Mouse (Mus musculus) lung, postnatal 0 days (tissue): Measurements from ENCODE around the gene Zgpat. TPM values are rescaled to one million over a fixed set of nuclear protein-coding genes. Genes with fewer than 3 reads are reported as not detected.

Experiments
- ATAC-seq: fragments of 200-750 bp; cut with Nextera tagmentation; 2 replicates; pipeline ENCODE4 v1.8.0; 2017; ENCODE audit warnings: moderate library complexity
- DNase-seq: peaks from one replicate; pipeline ENCODE4 v3.0.0-alpha.2; 2016; ENCODE audit warnings: low spot score
- H3K27ac ChIP-seq: fragments of 300-500 bp; sonication (generic); 2 replicates; pipeline ENCODE4 v1.5.1; 2014; ENCODE audit warnings: antibody characterized with exemption, mild to moderate bottlenecking, low read length, mixed read lengths
- H3K27me3 ChIP-seq: fragments of 300-500 bp; sonication (generic); replicated peaks from 2 replicates; pipeline ENCODE4 v1.6.1; 2014; ENCODE audit warnings: low read length, mixed read lengths; ENCODE audit not compliant: insufficient read depth
- H3K36me3 ChIP-seq: fragments of 300-500 bp; sonication (generic); 2 replicates; pipeline ENCODE4 v1.6.1; 2014; ENCODE audit warnings: low read length, mixed read lengths; ENCODE audit not compliant: insufficient read depth
- H3K4me1 ChIP-seq: fragments of 300-500 bp; sonication (generic); 2 replicates; pipeline ENCODE4 v1.6.1; 2014; ENCODE audit warnings: antibody characterized with exemption, low read depth, low read length, mixed read lengths; ENCODE audit not compliant: insufficient read depth
- H3K4me2 ChIP-seq: fragments of 300-500 bp; sonication (generic); replicated peaks from 2 replicates; pipeline ENCODE4 v1.6.1; 2014; ENCODE audit warnings: low read depth, mild to moderate bottlenecking, low read length, moderate library complexity, mixed read lengths
- H3K4me3 ChIP-seq: fragments of 300-500 bp; sonication (generic); 2 replicates; pipeline ENCODE4 v1.5.1; 2014; ENCODE audit warnings: low read depth, low read length
- H3K9ac ChIP-seq: fragments of 300-500 bp; sonication (generic); replicated peaks from 2 replicates; pipeline ENCODE4 v1.6.1; 2014; ENCODE audit warnings: low read depth, mild to moderate bottlenecking
- H3K9me3 ChIP-seq: fragments of 300-500 bp; sonication (generic); 2 replicates; pipeline ENCODE4 v1.6.1; 2016; ENCODE audit warnings: low read length, mixed read lengths
- CTCF ChIP-seq: IDR thresholded peaks from 2 replicates; pipeline ENCODE4 v1.5.1; 2016; ENCODE audit warnings: antibody characterized with exemption, mild to moderate bottlenecking
- EP300 ChIP-seq: IDR thresholded peaks from 2 replicates; pipeline ENCODE4 v1.6.1; 2016; ENCODE audit warnings: antibody characterized with exemption, mild to moderate bottlenecking, control low read depth
- WGBS: fragments of 180-500 bp; shearing (Covaris S2); extraction: QIAGEN DNeasy Blood & Tissue Kit; methylation state at CpG from one replicate; pipeline ENCODE4 v1.1.7; 2014; 5-methylcytosine and 5-hydroxymethylcytosine counted together
- polyA plus RNA-seq: library from polyadenylated mRNA; unstranded; fragments of >200 nt; fragmentation: Nextera tagmentation; extraction: Ambion mirVana; gene quantifications from 2 replicates; pipeline ENCODE4 v1.2.1, GENCODE M21; 2015

Zgpat gene
- polyA plus RNA-seq, 1 experiment from 2014 or later = 22.9 TPM

DNA sequence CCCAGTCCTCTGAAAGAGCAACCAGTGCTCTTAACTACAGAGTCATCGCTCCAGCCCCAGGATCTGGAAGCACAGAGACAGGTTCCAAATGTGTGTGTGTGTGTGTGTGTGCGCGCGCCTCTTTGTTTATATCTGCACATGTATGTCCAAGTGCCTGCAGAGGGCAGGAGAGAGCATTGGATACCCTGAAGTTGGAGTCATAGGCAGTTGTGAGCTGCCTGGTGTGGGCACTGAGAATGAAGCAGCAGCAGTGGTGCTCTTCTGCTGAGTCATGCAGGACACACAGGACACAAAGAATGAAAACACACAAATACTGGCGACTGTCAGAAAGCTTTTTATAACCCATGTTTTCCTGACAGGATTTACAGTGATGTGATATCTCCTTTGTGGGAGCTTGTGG is 5.3 kb downstream of the Zgpat start:
- 98% methylated on average over 5 of the region's 5 CpGs for WGBS

DNA sequence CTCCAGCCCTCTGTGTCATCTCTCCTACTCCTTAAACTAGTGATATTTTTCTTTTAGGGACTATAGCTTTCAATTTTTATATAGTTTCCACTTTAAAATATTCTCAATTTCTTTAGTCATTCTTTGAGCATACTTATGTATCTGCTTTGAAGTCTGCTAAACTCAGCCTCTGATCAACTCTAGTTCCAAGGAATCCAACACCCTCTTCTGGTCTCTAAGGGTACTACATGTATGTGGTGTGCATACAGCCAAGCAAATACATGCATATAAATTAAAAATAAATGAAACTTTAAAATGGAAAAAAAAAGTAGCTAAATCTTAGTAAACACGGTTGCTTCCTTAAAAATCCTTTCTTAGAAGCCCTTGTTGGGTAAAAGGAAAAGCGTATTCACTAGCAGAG is 11.1 kb downstream of the Zgpat start:
- DNase-seq (peak; percentile 47), ATAC-seq (no peak)
- Histone ChIP-seq H3K9me3 (no peaks in the 10 kb centered on the region), H3K36me3 (peaks cover 17% of the 10 kb centered on the region), H3K4me2 (no peak overlapping the region), H3K9ac (no peak overlapping the region), H3K27ac (no peak overlapping the region), H3K27me3 (no peaks in the 10 kb centered on the region), H3K4me1 (no peaks in the 10 kb centered on the region), H3K4me3 (no peak overlapping the region)
- 88% methylated on average over 2 of the region's 2 CpGs for WGBS
- TF ChIP-seq CTCF (peak; percentile 65), EP300 (no peak)

More for the DNA sequence above, 5.3 kb downstream of the Zgpat start:
- TF ChIP-seq CTCF (peak; percentile 32; the same call in 1 of the 2 replicates), EP300 (no peak)
- ATAC-seq = no peak
- peaks cover 10% of the 10 kb centered on the region; the same call in 1 of the 2 replicates for H3K4me1 ChIP-seq
- no peaks in the 10 kb centered on the region for H3K27me3 ChIP-seq
- no peak overlapping the region for H3K27ac ChIP-seq
- H3K36me3 ChIP-seq = no peaks in the 10 kb centered on the region; the same call in 1 of the 2 replicates
- H3K4me3 ChIP-seq = no peak overlapping the region
- no peak overlapping the region for H3K4me2 ChIP-seq
- no peak for DNase-seq
- H3K9me3 ChIP-seq = no peaks in the 10 kb centered on the region
- no peak overlapping the region for H3K9ac ChIP-seq

DNA sequence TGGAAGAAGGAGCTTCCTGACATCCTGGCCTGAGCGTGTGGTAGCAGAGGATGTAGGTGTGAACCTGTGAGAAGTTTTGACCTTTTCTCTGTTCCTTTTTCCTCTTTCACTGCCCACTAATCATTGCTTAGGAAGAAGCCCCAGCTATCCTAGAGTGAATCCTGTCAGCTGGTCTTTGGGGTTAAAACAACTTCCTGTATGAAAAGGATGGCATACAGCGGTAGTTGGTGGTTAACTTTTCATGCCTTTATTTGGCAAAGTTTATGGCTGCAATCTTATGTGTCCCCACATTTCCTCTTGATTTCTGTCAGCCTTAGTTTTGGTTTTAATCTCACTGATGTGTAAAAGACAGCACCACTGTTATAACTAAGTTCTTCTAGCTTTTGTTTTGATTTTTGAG is 12.5 kb downstream of the Zgpat start:
- H3K36me3 ChIP-seq = peaks cover 24% of the 10 kb centered on the region
- ATAC-seq (no peak), DNase-seq (no peak)
- no peaks in the 10 kb centered on the region for H3K4me1 ChIP-seq
- H3K4me2 ChIP-seq = no peak overlapping the region
- WGBS = 67% methylated on average over 2 of the region's 2 CpGs
- no peaks in the 10 kb centered on the region for H3K27me3 ChIP-seq
- TF ChIP-seq CTCF (no peak), EP300 (no peak)
- no peak overlapping the region for H3K4me3 ChIP-seq
- H3K27ac ChIP-seq = no peak overlapping the region
- H3K9me3 ChIP-seq = no peaks in the 10 kb centered on the region
- no peak overlapping the region for H3K9ac ChIP-seq

DNA sequence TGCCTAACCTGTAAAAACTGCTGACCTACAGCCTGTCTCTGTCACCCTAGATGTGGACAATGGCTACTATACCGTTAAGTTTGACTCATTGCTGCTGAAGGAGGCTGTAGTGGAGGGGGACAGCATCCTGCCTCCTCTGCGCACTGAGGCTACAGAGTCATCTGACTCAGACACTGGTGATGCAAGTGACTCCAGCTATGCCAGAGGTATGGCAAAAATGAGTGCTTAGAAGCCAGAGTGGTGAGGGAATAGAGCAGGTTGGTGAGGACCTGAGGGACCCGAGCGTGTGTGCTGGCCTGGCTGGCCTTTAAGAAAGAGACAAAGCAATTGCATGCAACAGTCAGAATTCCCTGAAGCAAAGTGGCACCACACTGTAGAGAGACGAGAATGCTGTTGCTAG is 14.0 kb downstream of the Zgpat start:
- no peak for TF ChIP-seq CTCF
- TF ChIP-seq EP300 = no peak
- no peaks in the 10 kb centered on the region for H3K9me3 ChIP-seq
- ATAC-seq (no peak), DNase-seq (no peak)
- no peak overlapping the region for H3K4me2 ChIP-seq
- WGBS = 88% methylated on average over 5 of the region's 5 CpGs
- peaks cover 28% of the 10 kb centered on the region for H3K36me3 ChIP-seq
- no peak overlapping the region for H3K27ac ChIP-seq
- H3K4me1 ChIP-seq = no peaks in the 10 kb centered on the region
- no peak overlapping the region for H3K9ac ChIP-seq
- no peaks in the 10 kb centered on the region for H3K27me3 ChIP-seq
- H3K4me3 ChIP-seq = no peak overlapping the region

DNA sequence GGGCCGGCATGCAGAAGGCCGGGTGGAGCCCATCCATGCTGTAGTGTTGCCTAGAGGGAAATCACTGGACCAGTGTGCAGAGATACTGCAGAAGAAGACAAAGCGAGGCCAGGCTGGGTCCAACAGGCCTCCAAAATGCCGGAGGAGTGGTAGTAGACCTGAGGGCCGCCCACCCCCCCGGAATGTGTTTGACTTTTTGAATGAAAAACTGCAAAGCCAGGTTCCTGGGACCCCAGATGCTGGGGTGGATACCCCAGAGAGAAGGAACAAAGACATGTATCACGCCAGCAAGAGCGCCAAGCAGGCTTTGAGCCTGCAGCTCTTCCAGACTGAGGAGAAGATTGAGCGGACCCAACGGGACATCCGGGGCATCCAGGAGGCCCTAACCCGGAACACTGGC is 15.1 kb downstream of the Zgpat start, which contains the start of gene Lime1:
Gene Lime1 (plus strand): TSS at position 301 of the 400 bp plus-strand sequence.
- Histone ChIP-seq H3K9me3 (no peaks in the 10 kb centered on the region), H3K4me1 (no peaks in the 10 kb centered on the region), H3K4me3 (no peak within 1 kb of the TSS), H3K4me2 (no peak within 1 kb of the TSS), H3K9ac (no peak within 1 kb of the TSS), H3K27ac (no peak within 1 kb of the TSS), H3K27me3 (no peaks in the 10 kb centered on the region), H3K36me3 (peaks cover 28% of the 10 kb centered on the region)
- 93% methylated on average over 12 of the region's 12 CpGs for WGBS
- no peak for TF ChIP-seq EP300
- TF ChIP-seq CTCF = no peak
- DNase-seq (no peak), ATAC-seq (no peak)

DNA sequence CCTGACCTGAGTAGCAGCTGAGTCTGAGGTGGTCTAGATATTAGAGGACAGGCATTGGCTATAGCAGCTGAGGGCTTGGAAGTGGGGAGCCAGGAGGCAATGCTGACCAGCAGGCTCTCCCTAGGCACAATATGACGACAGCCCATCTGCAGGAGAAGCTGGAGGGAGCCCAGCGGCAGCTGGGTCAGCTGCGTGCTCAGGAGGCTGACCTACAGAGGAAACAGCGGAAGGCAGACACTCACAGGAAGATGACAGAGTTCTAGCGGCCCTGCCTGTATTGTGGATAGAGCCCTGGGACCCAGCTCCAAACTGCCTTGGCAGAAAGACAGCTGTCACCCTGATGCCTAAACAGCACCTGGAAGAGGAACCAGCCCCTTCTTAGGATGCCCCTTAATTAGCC is 15.5 kb downstream of the Zgpat start:
- 70% methylated on average over 5 of the region's 5 CpGs for WGBS
- H3K27ac ChIP-seq = no peak overlapping the region
- no peak for ATAC-seq
- no peaks in the 10 kb centered on the region for H3K9me3 ChIP-seq
- DNase-seq = no peak
- H3K9ac ChIP-seq = no peak overlapping the region
- TF ChIP-seq EP300 = no peak
- no peak for TF ChIP-seq CTCF
- H3K4me2 ChIP-seq = no peak overlapping the region
- no peak overlapping the region for H3K4me3 ChIP-seq
- H3K27me3 ChIP-seq = no peaks in the 10 kb centered on the region
- peaks cover 28% of the 10 kb centered on the region for H3K36me3 ChIP-seq
- no peaks in the 10 kb centered on the region for H3K4me1 ChIP-seq

DNA sequence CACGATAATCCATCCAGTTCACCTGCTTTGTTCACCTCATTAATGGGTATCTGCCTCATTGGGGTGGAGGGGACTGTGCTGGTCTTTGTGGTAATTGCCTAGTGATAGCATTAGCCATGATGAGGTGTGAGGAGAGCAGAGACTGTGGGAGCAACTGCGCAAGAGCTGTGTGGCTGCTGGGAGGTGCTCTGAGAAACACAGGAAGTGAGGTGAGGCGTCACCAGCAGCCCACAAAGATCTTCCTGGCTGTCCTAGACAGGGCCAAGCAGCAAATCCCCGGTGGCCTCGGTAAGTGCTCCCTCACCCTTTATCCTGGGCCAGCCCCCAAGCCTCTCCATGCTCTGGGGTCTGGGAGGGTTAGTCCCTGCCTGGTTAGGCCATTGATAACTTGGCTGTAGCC is 16.4 kb downstream of the Zgpat start:
- TF ChIP-seq EP300 = no peak
- no peak overlapping the region for H3K4me3 ChIP-seq
- H3K9me3 ChIP-seq = no peaks in the 10 kb centered on the region
- no peaks in the 10 kb centered on the region; the same call in 1 of the 2 replicates for H3K4me1 ChIP-seq
- no peaks in the 10 kb centered on the region for H3K27me3 ChIP-seq
- ATAC-seq (no peak), DNase-seq (no peak)
- H3K27ac ChIP-seq = no peak overlapping the region
- peaks cover 28% of the 10 kb centered on the region for H3K36me3 ChIP-seq
- H3K4me2 ChIP-seq = no peak overlapping the region
- 78% methylated on average over 5 of the region's 5 CpGs for WGBS
- H3K9ac ChIP-seq = no peak overlapping the region
